Mouse (Mus musculus): ENCODE results near the gene Sh3rf1.

- TF ChIP-seq CTCF (IDR thresholded peaks at IDR 0.05; ENCODE audit: low read depth), result no peak
- TF ChIP-seq EP300 (optimal IDR thresholded peaks at IDR 0.05), result no peak
Observed at GRCm38 (mm10) chr8:61223283-61223682, 389 bp upstream of the Sh3rf1 start.
